Mouse (Mus musculus) cerebellum, adult 11 months (tissue): ENCODE measurements around the gene Lrfn4.

Experiments used
- DNase-seq: peaks from one replicate; pipeline ENCODE4 v3.0.0; 2022

Gene Lrfn4

GRCm38 (mm10) chr19:4567665-4568064 is 47.8 kb downstream of the Lrfn4 start:
- no peak for DNase-seq

- DNase-seq = no peak
Measured at GRCm38 (mm10) chr19:4566880-4567279, 48.6 kb downstream of the Lrfn4 start.

DNA sequence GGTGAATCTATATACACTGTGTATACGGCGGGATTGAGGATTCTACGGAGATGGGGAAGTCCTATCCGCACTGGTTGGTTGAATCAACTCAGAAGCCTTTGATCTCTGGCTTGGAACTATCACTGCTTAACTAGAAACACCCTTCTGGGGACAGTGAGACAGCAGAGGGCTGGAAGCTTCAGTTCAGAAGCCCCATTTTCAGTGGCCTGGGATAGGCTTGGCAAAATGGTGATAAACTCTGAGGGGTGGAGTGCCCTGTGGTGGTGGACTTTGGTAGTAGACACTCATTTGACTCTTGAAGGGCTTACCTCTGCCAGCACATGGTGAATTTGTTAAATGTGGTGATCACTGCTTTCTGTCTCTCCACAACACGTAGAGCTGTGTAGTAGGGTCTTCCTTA is 49.8 kb downstream of the Lrfn4 start:
- no peak for DNase-seq
